Mouse (Mus musculus) midbrain, embryonic 15.5 days (tissue): Measurements from ENCODE around the gene Zfand4. TPM values are rescaled to one million over a fixed set of nuclear protein-coding genes. Genes with fewer than 3 reads are reported as not detected.
A peak's percentile ranks its signal among the peaks of the same experiment; 100 is the strongest.

Experiments used
- ATAC-seq: fragments of 200-750 bp; cut with Nextera tagmentation; replicated peaks from 2 replicates; pipeline ENCODE4 v1.8.0; 2017; ENCODE audit warnings: moderate TSS enrichment
- H3K27ac ChIP-seq: fragments of 300-500 bp; sonication (generic); 2 replicates; pipeline ENCODE4 v1.5.1; 2015; ENCODE audit warnings: mild to moderate bottlenecking, inconsistent platforms
- H3K27me3 ChIP-seq: fragments of 300-500 bp; sonication (generic); replicated peaks from 2 replicates; pipeline ENCODE4 v1.6.1; 2015; ENCODE audit warnings: inconsistent platforms
- H3K36me3 ChIP-seq: fragments of 300-500 bp; sonication (generic); replicated peaks from 2 replicates; pipeline ENCODE4 v1.6.1; 2015; ENCODE audit warnings: inconsistent platforms
- H3K4me1 ChIP-seq: fragments of 300-500 bp; sonication (generic); 2 replicates; pipeline ENCODE4 v1.6.1; 2015; ENCODE audit warnings: inconsistent platforms
- H3K4me2 ChIP-seq: fragments of 300-500 bp; sonication (generic); 2 replicates; pipeline ENCODE4 v1.6.1; 2015; ENCODE audit warnings: inconsistent platforms, mild to moderate bottlenecking, moderate library complexity
- H3K4me3 ChIP-seq: fragments of 300-500 bp; sonication (generic); 2 replicates; pipeline ENCODE4 v1.5.1; 2015; ENCODE audit warnings: mild to moderate bottlenecking, inconsistent platforms
- H3K9ac ChIP-seq: fragments of 300-500 bp; sonication (generic); 2 replicates; pipeline ENCODE4 v1.6.1; 2015; ENCODE audit warnings: mild to moderate bottlenecking, inconsistent platforms
- H3K9me3 ChIP-seq: fragments of 300-500 bp; sonication (generic); 2 replicates; pipeline ENCODE4 v1.6.1; 2016; ENCODE audit warnings: inconsistent platforms
- WGBS: fragments of 180-500 bp; shearing (Covaris S2); methylation state at CpG from one replicate; pipeline ENCODE4 v1.1.7; 2015; ENCODE audit warnings: mixed read lengths; 5-methylcytosine and 5-hydroxymethylcytosine counted together
- polyA plus RNA-seq: library from polyadenylated mRNA; unstranded; fragments of >200 nt; fragmentation: Nextera tagmentation; extraction: Ambion mirVana; gene quantifications from 2 replicates; pipeline ENCODE4 v1.2.1, GENCODE M21; 2015

The Zfand4 gene
- polyA plus RNA-seq, 1 experiment from 2014 or later = 8.5 TPM

- H3K27me3 ChIP-seq = no peaks in the 10 kb centered on the region
- H3K27ac ChIP-seq = peak overlapping the region; percentile 70
- H3K9me3 ChIP-seq = no peaks in the 10 kb centered on the region
- peak overlapping the region; percentile 67 for H3K4me2 ChIP-seq
- H3K4me3 ChIP-seq = peak overlapping the region; percentile 23
- 0 out of 2 replicates have a peak, but pooled peaks cover 13% of the 10 kb centered on the region for H3K36me3 ChIP-seq
- ATAC-seq = peak; percentile 48
- WGBS = 12% methylated on average over 11 of the region's 11 CpGs
- H3K9ac ChIP-seq = no peak overlapping the region
- peaks cover 25% of the 10 kb centered on the region for H3K4me1 ChIP-seq
Measured at GRCm38 (mm10) chr6:116266273-116267109, 2.5 kb downstream of the Zfand4 start.

DNA sequence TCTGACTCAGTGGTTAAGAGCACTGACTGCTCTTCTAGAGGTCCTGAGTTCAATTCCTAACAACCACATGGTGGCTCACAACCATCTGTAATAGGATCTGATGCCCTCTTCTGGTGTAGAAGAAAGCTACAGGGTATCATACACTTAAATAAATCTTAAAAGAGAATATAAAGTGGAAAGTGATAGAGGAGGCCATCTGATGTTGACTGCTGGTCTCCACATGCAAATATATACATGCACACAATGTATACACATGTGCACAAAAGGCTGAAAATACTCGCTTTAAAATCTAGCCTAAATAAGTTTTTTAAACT is 3.0 kb downstream of the Zfand4 start:
- no peak overlapping the region for H3K4me3 ChIP-seq
- 90% methylated on average over 1 of the region's 1 CpGs for WGBS
- no peaks in the 10 kb centered on the region for H3K27me3 ChIP-seq
- peak overlapping the region; percentile 70; the same call in 1 of the 2 replicates for H3K27ac ChIP-seq
- H3K9me3 ChIP-seq = no peaks in the 10 kb centered on the region
- H3K4me2 ChIP-seq = no peak overlapping the region; the same call in 1 of the 2 replicates
- ATAC-seq = no peak
- peaks cover 25% of the 10 kb centered on the region for H3K4me1 ChIP-seq
- H3K36me3 ChIP-seq = 0 out of 2 replicates have a peak, but pooled peaks cover 7% of the 10 kb centered on the region
- no peak overlapping the region for H3K9ac ChIP-seq

DNA sequence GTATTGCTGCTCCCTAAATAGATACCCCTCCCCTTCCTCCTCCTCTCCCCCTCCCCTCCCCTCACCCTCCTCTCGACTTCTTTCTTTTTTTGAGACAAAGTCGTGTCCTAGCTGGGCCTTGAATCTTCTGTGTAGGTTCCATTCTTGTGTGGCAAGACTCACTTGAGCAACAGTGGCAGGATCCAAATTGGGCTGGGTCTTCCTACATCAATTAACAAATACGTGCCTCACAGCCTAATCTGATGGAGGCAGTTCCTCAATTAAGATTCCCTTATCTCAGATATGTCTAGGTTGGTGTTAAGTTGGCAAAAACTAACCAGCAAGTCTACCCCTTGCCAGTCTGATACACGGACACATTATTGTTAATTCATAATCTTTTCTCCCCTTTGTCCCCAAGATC is 11.7 kb downstream of the Zfand4 start:
- 73% methylated on average over 4 of the region's 4 CpGs for WGBS
- Histone ChIP-seq H3K4me2 (no peak overlapping the region), H3K27ac (no peak overlapping the region), H3K4me3 (no peak overlapping the region), H3K4me1 (no peaks in the 10 kb centered on the region), H3K27me3 (no peaks in the 10 kb centered on the region), H3K9me3 (no peaks in the 10 kb centered on the region), H3K9ac (no peak overlapping the region), H3K36me3 (no peaks in the 10 kb centered on the region)
- ATAC-seq = no peak

GRCm38 (mm10) chr6:116278679-116279317 is 14.8 kb downstream of the Zfand4 start:
- H3K4me3 ChIP-seq = no peak overlapping the region
- no peaks in the 10 kb centered on the region for H3K4me1 ChIP-seq
- no peak for ATAC-seq
- no peaks in the 10 kb centered on the region for H3K9me3 ChIP-seq
- H3K9ac ChIP-seq = no peak overlapping the region
- WGBS = 80% methylated on average over 5 of the region's 5 CpGs
- H3K27me3 ChIP-seq = no peaks in the 10 kb centered on the region
- H3K4me2 ChIP-seq = no peak overlapping the region
- H3K27ac ChIP-seq = no peak overlapping the region
- no peaks in the 10 kb centered on the region for H3K36me3 ChIP-seq

- no peaks in the 10 kb centered on the region for H3K4me1 ChIP-seq
- 96% methylated on average over 13 of the region's 13 CpGs for WGBS
- no peak overlapping the region for H3K4me2 ChIP-seq
- H3K4me3 ChIP-seq = no peak overlapping the region
- H3K27ac ChIP-seq = no peak overlapping the region
- H3K27me3 ChIP-seq = no peaks in the 10 kb centered on the region
- ATAC-seq = no peak
- no peak overlapping the region for H3K9ac ChIP-seq
- H3K36me3 ChIP-seq = no peaks in the 10 kb centered on the region
- no peaks in the 10 kb centered on the region for H3K9me3 ChIP-seq
Measured at GRCm38 (mm10) chr6:116281014-116281413, 17.0 kb downstream of the Zfand4 start.

GRCm38 (mm10) chr6:116282546-116282945 is 18.5 kb downstream of the Zfand4 start:
- Histone ChIP-seq H3K9me3 (no peaks in the 10 kb centered on the region), H3K4me1 (no peaks in the 10 kb centered on the region), H3K9ac (no peak overlapping the region), H3K27ac (no peak overlapping the region), H3K27me3 (no peaks in the 10 kb centered on the region), H3K4me2 (no peak overlapping the region), H3K36me3 (no peaks in the 10 kb centered on the region), H3K4me3 (no peak overlapping the region)
- ATAC-seq = no peak
- WGBS = 52% methylated on average over 4 of the region's 4 CpGs

GRCm38 (mm10) chr6:116283280-116283679 is 19.3 kb downstream of the Zfand4 start:
- Histone ChIP-seq H3K36me3 (no peaks in the 10 kb centered on the region), H3K9me3 (no peaks in the 10 kb centered on the region), H3K27me3 (no peaks in the 10 kb centered on the region), H3K4me1 (no peaks in the 10 kb centered on the region), H3K9ac (no peak overlapping the region), H3K4me2 (no peak overlapping the region), H3K27ac (no peak overlapping the region), H3K4me3 (no peak overlapping the region)
- WGBS = 72% methylated on average over 3 of the region's 3 CpGs
- ATAC-seq = no peak

- no peaks in the 10 kb centered on the region for H3K36me3 ChIP-seq
- no peaks in the 10 kb centered on the region for H3K27me3 ChIP-seq
- no peak for ATAC-seq
- no peak overlapping the region for H3K4me2 ChIP-seq
- H3K4me3 ChIP-seq = no peak overlapping the region
- no peak overlapping the region for H3K27ac ChIP-seq
- no peak overlapping the region for H3K9ac ChIP-seq
- H3K4me1 ChIP-seq = no peaks in the 10 kb centered on the region
- H3K9me3 ChIP-seq = no peaks in the 10 kb centered on the region
- 98% methylated on average over 4 of the region's 4 CpGs for WGBS
Measured at GRCm38 (mm10) chr6:116286321-116286720, 22.3 kb downstream of the Zfand4 start.

- ATAC-seq = no peak
Measured at GRCm38 (mm10) chr6:116286870-116287575, 23.0 kb downstream of the Zfand4 start.

DNA sequence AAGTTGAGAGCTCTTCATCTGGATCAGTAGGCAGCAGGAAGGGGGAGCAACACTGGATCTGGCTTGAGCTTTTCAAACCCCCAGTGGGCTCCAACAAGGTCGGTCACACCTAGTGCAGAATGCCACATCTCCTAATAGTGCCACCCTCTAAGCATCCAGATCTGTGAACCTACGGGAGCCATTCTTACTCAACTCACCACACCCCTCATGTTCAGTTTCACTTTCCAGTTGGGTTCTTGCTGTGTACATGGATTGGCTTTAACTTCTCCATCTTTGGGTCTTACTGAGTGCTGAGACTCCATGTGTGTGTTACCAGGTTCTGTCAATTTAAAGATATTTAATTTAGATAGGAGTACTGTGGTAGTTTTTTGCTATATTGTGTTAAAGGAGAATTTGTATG is 47.4 kb downstream of the Zfand4 start:
- H3K9me3 ChIP-seq = no peaks in the 10 kb centered on the region
- no peaks in the 10 kb centered on the region for H3K36me3 ChIP-seq
- WGBS = 92% methylated on average over 2 of the region's 2 CpGs
- no peak overlapping the region for H3K9ac ChIP-seq
- no peak overlapping the region for H3K27ac ChIP-seq
- H3K4me1 ChIP-seq = no peaks in the 10 kb centered on the region
- no peak overlapping the region for H3K4me2 ChIP-seq
- H3K4me3 ChIP-seq = no peak overlapping the region
- no peaks in the 10 kb centered on the region for H3K27me3 ChIP-seq
- no peak for ATAC-seq

More at GRCm38 (mm10) chr6:116286870-116287575, 23.0 kb downstream of the Zfand4 start:
- Histone ChIP-seq H3K4me3 (no peak overlapping the region), H3K36me3 (no peaks in the 10 kb centered on the region), H3K4me1 (no peaks in the 10 kb centered on the region), H3K4me2 (no peak overlapping the region), H3K27ac (no peak overlapping the region), H3K9ac (no peak overlapping the region), H3K9me3 (no peaks in the 10 kb centered on the region), H3K27me3 (no peaks in the 10 kb centered on the region)
- WGBS = 75% methylated on average over 5 of the region's 5 CpGs

DNA sequence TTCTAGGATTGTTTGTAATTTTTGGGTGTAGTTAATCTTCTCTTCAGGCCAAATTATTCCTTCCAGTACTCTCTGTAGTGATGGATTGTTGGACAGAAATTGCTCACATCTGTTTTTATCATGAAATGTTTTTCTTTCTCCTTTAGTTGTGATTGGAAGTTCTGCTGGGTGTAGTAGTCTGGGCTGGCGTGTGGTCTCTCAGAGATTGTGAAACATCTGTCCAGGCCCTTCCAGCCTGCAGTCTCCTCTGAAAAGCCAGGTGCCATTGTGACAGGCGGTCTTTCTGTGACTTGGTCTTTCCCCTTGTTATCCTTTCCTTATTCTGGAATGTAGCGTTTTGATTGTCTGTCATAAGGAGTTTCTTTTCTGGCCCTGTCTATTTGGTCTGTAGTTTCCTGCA is 55.2 kb downstream of the Zfand4 start:
- Histone ChIP-seq H3K4me2 (no peak overlapping the region), H3K4me3 (no peak overlapping the region), H3K9ac (no peak overlapping the region), H3K9me3 (no peaks in the 10 kb centered on the region), H3K27ac (no peak overlapping the region), H3K36me3 (no peaks in the 10 kb centered on the region), H3K4me1 (no peaks in the 10 kb centered on the region), H3K27me3 (no peaks in the 10 kb centered on the region)
- ATAC-seq = no peak
- WGBS = 90% methylated on average over 3 of the region's 3 CpGs

DNA sequence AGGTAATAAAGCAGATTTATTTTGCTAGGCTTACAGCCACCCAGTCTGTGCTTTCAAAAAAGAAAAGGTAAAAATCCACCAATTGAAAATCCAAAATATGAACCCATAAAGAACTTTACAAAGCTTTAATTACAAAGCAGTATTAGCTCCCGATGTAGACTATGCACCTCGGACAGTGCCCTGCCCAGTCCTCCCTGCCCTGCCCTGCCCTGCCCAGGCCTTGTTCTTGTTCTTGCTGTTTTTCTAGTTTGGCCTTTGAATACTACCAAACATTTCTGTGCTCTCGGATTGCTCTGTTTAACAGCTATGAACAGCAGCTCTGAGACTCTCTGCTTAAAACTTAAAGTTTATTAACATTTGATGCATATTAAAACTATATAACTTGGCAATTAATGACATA is 62.6 kb downstream of the Zfand4 start:
- no peak overlapping the region for H3K4me2 ChIP-seq
- no peaks in the 10 kb centered on the region for H3K9me3 ChIP-seq
- no peak overlapping the region for H3K27ac ChIP-seq
- ATAC-seq = no peak
- WGBS = 89% methylated on average over 3 of the region's 3 CpGs
- H3K27me3 ChIP-seq = no peaks in the 10 kb centered on the region
- H3K36me3 ChIP-seq = no peaks in the 10 kb centered on the region
- H3K4me1 ChIP-seq = no peaks in the 10 kb centered on the region
- H3K9ac ChIP-seq = no peak overlapping the region
- H3K4me3 ChIP-seq = no peak overlapping the region
